Mouse (Mus musculus) heart, adult 2 months (tissue): Measurements from ENCODE around the gene Dtnbp1. TPM values are rescaled to one million over a fixed set of nuclear protein-coding genes. Genes with fewer than 3 reads are reported as not detected.

Experiments
- DNase-seq, 2 experiments: peaks; one replicate each; pipeline ENCODE4 v3.0.0; 2021
- H3K27ac ChIP-seq: fragments of 200-600 bp; 2 replicates; pipeline ENCODE4 v1.8.1; 2022
- H3K27me3 ChIP-seq: fragments of 200-500 bp; 2 replicates; pipeline ENCODE4 v1.6.1; 2012; ENCODE audit warnings: mild to moderate bottlenecking, low read length, inconsistent platforms, mixed read lengths; ENCODE audit not compliant: control insufficient read depth, insufficient read depth
- H3K36me3 ChIP-seq: fragments of 200-500 bp; 2 replicates; pipeline ENCODE4 v1.6.1; 2012; ENCODE audit warnings: low read length, inconsistent platforms; ENCODE audit not compliant: control insufficient read depth, insufficient read depth
- H3K4me1 ChIP-seq: fragments of 200-500 bp; 2 replicates; pipeline ENCODE4 v1.6.1; 2011; ENCODE audit warnings: low read length; ENCODE audit not compliant: control insufficient read depth, insufficient read depth
- H3K4me3 ChIP-seq: fragments of 200-600 bp; 2 replicates; pipeline ENCODE4 v1.8.1; 2022
- H3K79me2 ChIP-seq: fragments of 200-500 bp; replicated peaks from 2 replicates; pipeline ENCODE4 v1.6.1; 2012; ENCODE audit warnings: mild to moderate bottlenecking, inconsistent platforms, low read length, moderate library complexity, mixed read lengths; ENCODE audit not compliant: control insufficient read depth, insufficient read depth
- H3K9ac ChIP-seq: fragments of 200-500 bp; 2 replicates; pipeline ENCODE4 v1.6.1; 2012; ENCODE audit warnings: low read depth, mild to moderate bottlenecking, control low read depth, inconsistent platforms, low read length, mixed read lengths
- CTCF ChIP-seq: fragments of 200-600 bp; IDR thresholded peaks from 2 replicates; pipeline ENCODE4 v1.8.1; 2022; ENCODE audit warnings: antibody characterized with exemption, mild to moderate bottlenecking, moderate library complexity
- EP300 ChIP-seq: fragments of 200-500 bp; IDR thresholded peaks from 2 replicates; pipeline ENCODE4 v1.6.1; 2011; ENCODE audit warnings: low read depth, low read length, control low read depth; ENCODE audit not compliant: insufficient read depth
- POLR2A ChIP-seq: fragments of 200-500 bp; IDR thresholded peaks from 2 replicates; pipeline ENCODE4 v1.6.1; 2011; ENCODE audit warnings: mild to moderate bottlenecking, low read depth, low read length, control low read depth; ENCODE audit not compliant: insufficient read depth
- WGBS: fragments of 180-500 bp; shearing (Covaris S2); methylation state at CpG from one replicate; pipeline ENCODE4 v1.1.7; 2018; 5-methylcytosine and 5-hydroxymethylcytosine counted together
- intact Hi-C: fragments of 180-260 bp; cut with DNase I; formaldehyde crosslinking; loops from one replicate; pipeline ENCODE4 v1.15.1; 2025
- polyA plus RNA-seq: library from polyadenylated mRNA; depleted of rRNA; stranded (reverse); fragments of >200 nt; gene quantifications from 2 replicates; pipeline ENCODE4 v1.2.3, GENCODE M21; 2012
- total RNA-seq, 2 experiments: library from RNA; stranded (reverse); gene quantifications; 2 replicates each; pipeline ENCODE4 v1.2.3; 2021

Dtnbp1 gene
- total and polyA plus RNA-seq, 3 experiments = 107 to 139 (median 122) TPM

DNA sequence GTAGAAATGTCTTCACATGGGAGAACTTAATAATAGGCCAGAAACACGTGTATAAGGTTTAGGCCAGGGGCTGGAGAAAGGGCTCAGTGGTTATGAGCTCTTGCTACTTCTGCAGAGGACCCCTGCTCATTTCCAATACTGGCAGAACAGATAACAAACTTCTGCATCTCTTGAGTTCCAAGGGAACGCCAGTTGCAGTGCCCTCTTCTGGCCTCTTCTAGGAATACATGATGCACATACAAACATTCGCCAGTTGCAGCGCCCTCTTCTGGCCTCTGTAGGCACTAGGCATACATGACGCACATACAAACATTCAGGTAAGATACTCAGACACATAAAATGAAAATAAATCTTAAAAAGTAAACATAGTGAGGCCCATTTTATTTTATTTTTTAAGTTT is 4.5 kb upstream of the Dtnbp1 start:
- intact Hi-C loops = no loop called here
- Histone ChIP-seq H3K27me3 (no peaks in the 10 kb centered on the region), H3K79me2 (no peaks in the 10 kb centered on the region), H3K27ac (no peak overlapping the region), H3K4me3 (no peak overlapping the region), H3K9ac (no peak overlapping the region), H3K4me1 (peaks cover 3% of the 10 kb centered on the region; the same call in 1 of the 2 replicates), H3K36me3 (no peaks in the 10 kb centered on the region)
- 85% methylated on average over 5 of the region's 5 CpGs for WGBS
- no peak for DNase-seq
- no peak for TF ChIP-seq EP300
- peak; percentile 51 for TF ChIP-seq CTCF
- no peak for TF ChIP-seq POLR2A

DNA sequence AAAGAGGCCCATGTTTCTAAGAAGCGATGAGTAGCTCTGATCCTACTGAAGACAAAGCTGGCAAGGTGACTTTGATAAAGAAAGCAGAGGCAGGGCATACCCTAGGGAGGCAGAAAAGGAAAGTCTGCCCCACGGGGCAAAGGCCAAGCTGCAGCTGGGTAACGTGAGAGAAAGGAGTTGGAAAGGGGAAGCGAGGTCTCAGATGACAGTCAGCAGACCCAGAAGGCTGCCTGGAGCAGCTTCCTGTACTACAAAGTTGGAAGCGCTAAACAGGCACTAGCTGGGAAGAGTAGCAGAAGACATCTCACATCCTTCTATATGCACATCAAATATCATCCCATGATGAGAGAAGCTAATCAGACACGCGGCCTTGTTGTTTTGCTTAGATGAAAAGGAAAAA is 3.9 kb upstream of the Dtnbp1 start:
- Histone ChIP-seq H3K27ac (no peak overlapping the region), H3K4me3 (no peak overlapping the region), H3K36me3 (no peaks in the 10 kb centered on the region), H3K27me3 (no peaks in the 10 kb centered on the region), H3K79me2 (no peaks in the 10 kb centered on the region), H3K9ac (no peak overlapping the region), H3K4me1 (peaks cover 3% of the 10 kb centered on the region; the same call in 1 of the 2 replicates)
- intact Hi-C loops = no loop called here
- WGBS = 58% methylated on average over 7 of the region's 7 CpGs
- no peak for TF ChIP-seq POLR2A
- no peak for TF ChIP-seq CTCF
- TF ChIP-seq EP300 = no peak
- DNase-seq = peak in 1 of 2 experiments; percentile 29

DNA sequence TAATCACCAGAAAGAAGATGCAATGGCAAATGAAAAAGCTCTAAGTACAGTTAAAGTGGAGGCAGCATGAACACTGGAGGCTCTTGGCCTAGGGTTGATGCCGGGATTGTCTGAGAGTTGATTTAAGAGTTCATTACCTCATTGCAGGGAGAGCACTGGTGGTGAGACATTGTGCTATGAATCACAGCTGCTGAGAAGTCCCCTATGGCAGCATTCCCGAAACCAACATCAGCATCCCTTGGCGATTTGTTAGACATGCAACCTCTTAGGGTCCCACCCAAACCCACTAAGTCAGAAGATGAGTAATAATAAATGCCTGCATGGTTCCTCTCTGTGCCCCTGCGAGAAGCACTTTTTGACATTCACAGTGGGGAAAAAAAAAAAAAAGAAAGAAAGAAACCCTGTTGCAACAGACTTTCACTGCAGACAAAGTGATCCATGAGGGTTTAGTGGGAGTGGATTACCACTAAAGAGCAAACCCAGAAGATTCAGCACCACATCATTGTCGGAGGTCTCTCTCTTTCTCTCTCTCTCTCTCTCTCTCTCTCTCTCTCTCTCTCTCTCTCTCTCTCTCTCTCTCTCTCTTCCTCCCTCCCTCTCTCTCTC is 3.1 kb upstream of the Dtnbp1 start:
- Histone ChIP-seq H3K27ac (no peak overlapping the region), H3K4me1 (peaks cover 5% of the 10 kb centered on the region), H3K9ac (no peak overlapping the region), H3K4me3 (no peak overlapping the region), H3K36me3 (no peaks in the 10 kb centered on the region; the same call in 1 of the 2 replicates), H3K79me2 (no peaks in the 10 kb centered on the region), H3K27me3 (no peaks in the 10 kb centered on the region)
- intact Hi-C loops = no loop called here
- TF ChIP-seq EP300 = no peak
- no peak for TF ChIP-seq CTCF
- TF ChIP-seq POLR2A = no peak
- no peak for DNase-seq
- 74% methylated on average over 5 of the region's 5 CpGs for WGBS

DNA sequence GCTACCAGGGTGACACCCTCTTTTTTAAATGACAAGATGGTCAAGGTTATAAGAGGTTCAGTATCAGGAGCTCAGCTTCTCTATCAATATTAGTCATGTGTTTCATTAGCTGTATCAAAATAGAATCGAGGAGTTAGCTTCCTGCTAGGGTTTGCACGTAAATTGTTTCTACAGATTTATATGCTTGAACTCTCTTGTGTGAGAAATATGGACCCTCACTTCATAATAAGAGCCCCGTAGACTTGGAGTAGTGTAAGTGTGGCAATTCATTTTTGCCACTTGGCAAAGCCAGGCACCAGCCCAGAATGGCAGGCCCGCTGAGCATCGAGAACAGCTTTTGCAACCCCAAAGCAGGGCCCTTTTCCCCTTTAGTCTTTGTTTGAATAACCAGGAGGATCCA is 1.1 kb upstream of the Dtnbp1 start:
- Histone ChIP-seq H3K9ac (no peak overlapping the region), H3K27ac (no peak overlapping the region), H3K27me3 (no peaks in the 10 kb centered on the region), H3K36me3 (no peaks in the 10 kb centered on the region; the same call in 1 of the 2 replicates), H3K4me3 (no peak overlapping the region), H3K4me1 (peaks cover 7% of the 10 kb centered on the region), H3K79me2 (peaks cover 1% of the 10 kb centered on the region; the same call in 1 of the 2 replicates)
- no peak for DNase-seq
- WGBS = 67% methylated on average over 5 of the region's 5 CpGs
- TF ChIP-seq CTCF (no peak), EP300 (no peak), POLR2A (no peak)
- intact Hi-C loops = no loop called here

DNA sequence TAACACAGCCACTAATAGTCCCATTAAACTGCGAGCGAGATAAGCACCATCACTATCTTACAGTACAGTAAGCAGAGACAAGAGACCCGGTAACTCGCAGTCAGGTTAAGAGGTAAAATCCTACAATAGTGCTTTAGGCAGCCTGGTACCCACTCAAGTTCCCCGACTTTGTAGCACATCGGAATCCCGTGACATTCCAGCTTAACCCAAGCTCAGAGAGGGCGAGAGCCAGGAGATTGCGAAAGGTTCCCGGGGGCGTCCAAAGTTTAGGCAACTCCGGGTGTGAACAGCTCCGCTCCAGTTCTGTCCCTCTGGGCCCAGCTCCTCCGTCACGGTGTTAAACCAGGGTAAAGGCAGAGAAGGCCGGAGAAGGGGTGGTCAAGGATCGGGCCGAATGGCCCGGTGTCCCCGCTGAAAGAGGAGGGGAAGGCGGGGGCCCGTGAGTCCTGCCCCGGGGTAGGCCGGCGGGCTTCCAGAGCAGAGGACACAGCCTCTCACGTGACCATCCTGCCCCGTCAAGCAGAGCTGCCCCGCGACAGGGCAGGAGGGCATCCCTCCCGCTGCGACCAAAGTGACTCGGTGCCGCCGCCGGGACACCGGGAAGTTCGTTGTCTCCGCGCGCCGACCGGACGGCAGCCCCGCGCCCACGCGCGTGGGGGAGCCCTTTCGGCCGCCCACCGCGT is 578 bp downstream of the Dtnbp1 start:
- intact Hi-C loops = no loop called here
- H3K27ac ChIP-seq = peak overlapping the region; percentile 99
- H3K27me3 ChIP-seq = no peaks in the 10 kb centered on the region
- peak overlapping the region; percentile 86 for H3K9ac ChIP-seq
- peak; percentile 88 to 89 for DNase-seq
- peaks cover 1% of the 10 kb centered on the region; the same call in 1 of the 2 replicates for H3K79me2 ChIP-seq
- H3K4me1 ChIP-seq = peaks cover 7% of the 10 kb centered on the region
- TF ChIP-seq POLR2A = peak; percentile 29; the same call in 1 of the 2 replicates
- 0 out of 2 replicates have a peak, but pooled peaks have one; percentile 32 for TF ChIP-seq EP300
- TF ChIP-seq CTCF = peak; percentile 12; the same call in 1 of the 2 replicates
- WGBS = under 1% methylated on average over 39 of the region's 52 CpGs
- H3K4me3 ChIP-seq = peak overlapping the region; percentile 82
- H3K36me3 ChIP-seq = no peaks in the 10 kb centered on the region; the same call in 1 of the 2 replicates

DNA sequence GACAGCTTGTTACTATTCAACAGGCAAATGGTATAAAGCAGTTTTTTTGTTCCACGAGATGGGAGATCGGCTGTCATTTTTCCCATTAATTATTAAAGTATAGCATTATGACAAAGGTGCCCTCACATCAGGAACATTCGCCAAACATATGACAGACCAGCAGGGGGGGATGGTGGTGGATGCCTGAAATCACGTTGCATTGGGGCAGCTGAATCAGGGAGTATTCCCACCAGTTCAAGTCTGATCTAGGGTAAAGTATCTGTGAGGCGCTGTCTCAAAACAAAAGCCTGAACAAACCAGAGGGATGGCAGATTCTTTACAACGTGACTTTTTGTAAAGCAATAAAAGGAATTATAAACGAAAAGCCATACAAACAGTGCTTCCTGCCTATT is 1.1 kb downstream of the Dtnbp1 start:
- Histone ChIP-seq H3K79me2 (peaks cover 1% of the 10 kb centered on the region; the same call in 1 of the 2 replicates), H3K36me3 (no peaks in the 10 kb centered on the region; the same call in 1 of the 2 replicates), H3K9ac (peak overlapping the region; percentile 86), H3K27me3 (no peaks in the 10 kb centered on the region), H3K4me3 (peak overlapping the region; percentile 82), H3K4me1 (peaks cover 7% of the 10 kb centered on the region), H3K27ac (peak overlapping the region; percentile 99)
- WGBS = 19% methylated on average over 7 of the region's 7 CpGs
- intact Hi-C loops = no loop called here
- TF ChIP-seq POLR2A (no peak), EP300 (no peak), CTCF (peak; percentile 61)
- peak; percentile 44 to 53 for DNase-seq
